Mouse (Mus musculus): Measurements from ENCODE around the gene Lmo1.
"Not testable (repeated sequence)": the region's sequence is repeated elsewhere in the genome, so short reads cannot be mapped to it uniquely, and the experiment has no call there.

Gene Lmo1

GRCm38 (mm10) chr7:109111000-109111399 lies 64.0 kb downstream of the Lmo1 start:
- CTCF ChIA-PET, result no interaction called here

GRCm38 (mm10) chr7:109104894-109105293 lies 70.1 kb downstream of the Lmo1 start:
- CTCF ChIA-PET, result no interaction called here

- CTCF ChIA-PET, result no interaction called here
These were observed 73.8 kb downstream of the Lmo1 start for GRCm38 (mm10) chr7:109101167-109101566.

- CTCF ChIA-PET, result no interaction called here
These were observed 76.6 kb downstream of the Lmo1 start for GRCm38 (mm10) chr7:109098145-109099018.

GRCm38 (mm10) chr7:109097203-109097602 lies 77.8 kb downstream of the Lmo1 start:
- CTCF ChIA-PET, result no interaction called here

- CTCF ChIA-PET, result no interaction called here
These were observed 78.4 kb downstream of the Lmo1 start for GRCm38 (mm10) chr7:109096618-109097017.

GRCm38 (mm10) chr7:109094294-109094693 lies 80.7 kb downstream of the Lmo1 start:
- CTCF ChIA-PET, result no interaction called here

GRCm38 (mm10) chr7:109091316-109091715 lies 83.7 kb downstream of the Lmo1 start:
- CTCF ChIA-PET, result not testable (repeated sequence)
